Mouse (Mus musculus): Measurements from ENCODE around the gene Arfrp1. TPM values are rescaled to one million over a fixed set of nuclear protein-coding genes. Genes with fewer than 3 reads are reported as not detected.

Arfrp1 gene
- total RNA-seq (2021) = 10 to 100 TPM; 23.6 to 30.8 TPM
- long read RNA-seq, experiment 1, transcript Arfrp1-203 (8 exons, 2,447 nt) = major isoform, 19 of 31 reads
- long read RNA-seq, experiment 1, partial matches to known transcripts = 1 of 31 reads
- long read RNA-seq, experiment 1, other reads (novel, unspliced or antisense) = 10 of 31 reads
- long read RNA-seq, experiment 2, transcript Arfrp1-203 (8 exons, 2,447 nt) = major isoform, 18 of 33 reads
- long read RNA-seq, experiment 2, partial matches to known transcripts = 1 of 33 reads
- long read RNA-seq, experiment 2, other reads (novel, unspliced or antisense) = 11 of 33 reads

- peak within 1 kb of the TSS; percentile 98 for H3K4me3 ChIP-seq
- 0 out of 2 replicates have a peak, but pooled peaks have one; percentile 4 for TF ChIP-seq CTCF (IDR thresholded peaks at IDR 0.05)
- peak within 1 kb of the TSS; percentile 98 for H3K27ac ChIP-seq
- intact Hi-C loops (cut with DNase I) = no loop called here
- peak; percentile 95 for DNase-seq
Measured at GRCm38 (mm10) chr2:181364860-181365596, at the start of gene Arfrp1, which contains the start of gene Zgpat. Gene Arfrp1 (minus strand): TSS chr2:181365404. Gene Zgpat (plus strand): TSS chr2:181364928.

- no peak overlapping the region for H3K4me3 ChIP-seq
- intact Hi-C loops (cut with DNase I) = loop anchor here (5.0 kb wide), 3 partner anchors 44 to 169 kb away; partner anchors contain the start of genes Uckl1 and Zbtb46
- no peak for DNase-seq
- no peak overlapping the region for H3K27ac ChIP-seq
- TF ChIP-seq CTCF (IDR thresholded peaks at IDR 0.05) = no peak
Measured at GRCm38 (mm10) chr2:181413141-181413540, 47.9 kb upstream of the Arfrp1 start.

GRCm38 (mm10) chr2:181410760-181411473 lies 45.7 kb upstream of the Arfrp1 start:
- peak; percentile 87 for TF ChIP-seq CTCF (IDR thresholded peaks at IDR 0.05)
- peak; percentile 78 for DNase-seq
- intact Hi-C loops (cut with DNase I) = loop anchor here (1.0 to 5.0 kb wide), 4 partner anchors 46 to 171 kb away; partner anchors contain the start of genes Tpd52l2, Uckl1 and Zbtb46
- H3K4me3 ChIP-seq = no peak overlapping the region
- H3K27ac ChIP-seq = no peak overlapping the region

GRCm38 (mm10) chr2:181409643-181410042 lies 44.4 kb upstream of the Arfrp1 start:
- H3K27ac ChIP-seq = no peak overlapping the region
- no peak for TF ChIP-seq CTCF (IDR thresholded peaks at IDR 0.05)
- intact Hi-C loops (cut with DNase I) = loop anchor here (5.0 kb wide), 3 partner anchors 48 to 173 kb away; partner anchors contain the start of genes Uckl1 and Zbtb46
- DNase-seq = no peak
- no peak overlapping the region for H3K4me3 ChIP-seq

GRCm38 (mm10) chr2:181403722-181404121 lies 38.5 kb upstream of the Arfrp1 start:
- TF ChIP-seq CTCF (IDR thresholded peaks at IDR 0.05) = no peak
- DNase-seq = no peak
- intact Hi-C loops (cut with DNase I) = no loop called here
- H3K27ac ChIP-seq = no peak overlapping the region
- no peak overlapping the region for H3K4me3 ChIP-seq

- Histone ChIP-seq H3K4me3 (no peak overlapping the region), H3K27ac (no peak overlapping the region)
- DNase-seq = no peak
- intact Hi-C loops (cut with DNase I) = no loop called here
- TF ChIP-seq CTCF (IDR thresholded peaks at IDR 0.05) = no peak
Measured at GRCm38 (mm10) chr2:181401497-181401896, 36.3 kb upstream of the Arfrp1 start.

- H3K27ac ChIP-seq = peak overlapping the region; percentile 8; the same call in 1 of the 2 replicates
- intact Hi-C loops (cut with DNase I) = no loop called here
- no peak for DNase-seq
Measured at GRCm38 (mm10) chr2:181397207-181397761, 32.1 kb upstream of the Arfrp1 start.

GRCm38 (mm10) chr2:181394086-181394485 lies 28.9 kb upstream of the Arfrp1 start:
- Histone ChIP-seq H3K27ac (no peak overlapping the region), H3K4me3 (no peak overlapping the region)
- TF ChIP-seq CTCF (IDR thresholded peaks at IDR 0.05) = no peak
- intact Hi-C loops (cut with DNase I) = loop anchor here (5.0 kb wide), 2 partner anchors 63 to 183 kb away; partner anchors contain the start of gene Zbtb46
- no peak for DNase-seq

More at GRCm38 (mm10) chr2:181397207-181397761, 32.1 kb upstream of the Arfrp1 start:
- no peak for TF ChIP-seq CTCF (IDR thresholded peaks at IDR 0.05)
- no peak overlapping the region for H3K4me3 ChIP-seq

GRCm38 (mm10) chr2:181392600-181393213 lies 27.5 kb upstream of the Arfrp1 start:
- peak; percentile 92 for TF ChIP-seq CTCF (IDR thresholded peaks at IDR 0.05)
- peak; percentile 89 for DNase-seq
- intact Hi-C loops (cut with DNase I) = loop anchor here (2.0 to 5.0 kb wide), 4 partner anchors 65 to 202 kb away; partner anchors contain the start of gene Zbtb46

GRCm38 (mm10) chr2:181391541-181391940 lies 26.3 kb upstream of the Arfrp1 start:
- peak; percentile 59 for DNase-seq
- TF ChIP-seq CTCF (IDR thresholded peaks at IDR 0.05) = no peak
- Histone ChIP-seq H3K27ac (peak overlapping the region; percentile 81), H3K4me3 (peak overlapping the region; percentile 61)
- intact Hi-C loops (cut with DNase I) = loop anchor here (5.0 kb wide), 2 partner anchors 66 to 186 kb away; partner anchors contain the start of gene Zbtb46

More at GRCm38 (mm10) chr2:181392600-181393213, 27.5 kb upstream of the Arfrp1 start:
- Histone ChIP-seq H3K4me3 (peak overlapping the region; percentile 61), H3K27ac (peak overlapping the region; percentile 81)

- no peak for TF ChIP-seq CTCF (IDR thresholded peaks at IDR 0.05)
- intact Hi-C loops (cut with DNase I) = loop anchor here (5.0 kb wide), 2 partner anchors 66 to 186 kb away; partner anchors contain the start of gene Zbtb46
- H3K4me3 ChIP-seq = no peak overlapping the region
- H3K27ac ChIP-seq = peak overlapping the region; percentile 76
- DNase-seq = peak; percentile 42
Measured at GRCm38 (mm10) chr2:181391022-181391421, 25.8 kb upstream of the Arfrp1 start.

Measured in gastrocnemius, adult 2 months (tissue).